Mouse (Mus musculus) heart, embryonic 13.5 days (tissue): ENCODE results near the gene Ccar1. TPM values are rescaled to one million over a fixed set of nuclear protein-coding genes. Genes with fewer than 3 reads are reported as not detected.
"Not testable (repeated sequence)": the region's sequence is repeated elsewhere in the genome, so short reads cannot be mapped to it uniquely, and the experiment has no call there.

ENCODE experiments used
- ATAC-seq: fragments of 200-750 bp; cut with Nextera tagmentation; 2 replicates; pipeline ENCODE4 v1.8.0; 2017; ENCODE audit warnings: moderate TSS enrichment; ENCODE audit not compliant: insufficient number of reproducible peaks, low FRiP score, low TSS enrichment; ENCODE audit errors: extremely low read depth
- H3K27ac ChIP-seq: fragments of 300-500 bp; sonication (generic); replicated peaks from 2 replicates; pipeline ENCODE4 v1.5.1; 2015; ENCODE audit warnings: moderate library complexity, mild to moderate bottlenecking, inconsistent platforms
- H3K27me3 ChIP-seq: fragments of 300-500 bp; sonication (generic); replicated peaks from 2 replicates; pipeline ENCODE4 v1.6.1; 2015; ENCODE audit warnings: mild to moderate bottlenecking, inconsistent platforms
- H3K36me3 ChIP-seq: fragments of 300-500 bp; sonication (generic); 2 replicates; pipeline ENCODE4 v1.6.1; 2015; ENCODE audit warnings: mild to moderate bottlenecking, inconsistent platforms
- H3K4me1 ChIP-seq: fragments of 300-500 bp; sonication (generic); 2 replicates; pipeline ENCODE4 v1.6.1; 2015; ENCODE audit warnings: inconsistent platforms
- H3K4me2 ChIP-seq: fragments of 300-500 bp; sonication (generic); 2 replicates; pipeline ENCODE4 v1.6.1; 2015; ENCODE audit warnings: inconsistent platforms, mild to moderate bottlenecking, moderate library complexity
- H3K4me3 ChIP-seq: fragments of 300-500 bp; sonication (generic); 2 replicates; pipeline ENCODE4 v1.5.1; 2015; ENCODE audit warnings: moderate library complexity, mild to moderate bottlenecking, inconsistent platforms
- H3K9ac ChIP-seq: fragments of 300-500 bp; sonication (generic); 2 replicates; pipeline ENCODE4 v1.6.1; 2015; ENCODE audit warnings: inconsistent platforms, mild to moderate bottlenecking, moderate library complexity
- H3K9me3 ChIP-seq: fragments of 300-500 bp; sonication (generic); 2 replicates; pipeline ENCODE4 v1.6.1; 2016; ENCODE audit warnings: inconsistent platforms
- WGBS: fragments of 180-500 bp; shearing (Covaris S2); methylation state at CpG from one replicate; pipeline ENCODE4 v1.1.7; 2015; ENCODE audit warnings: mixed read lengths; 5-methylcytosine and 5-hydroxymethylcytosine counted together
- polyA plus RNA-seq: library from polyadenylated mRNA; unstranded; fragments of >200 nt; fragmentation: Nextera tagmentation; extraction: Ambion mirVana; gene quantifications from 2 replicates; pipeline ENCODE4 v1.2.1, GENCODE M21; 2015

The Ccar1 gene
- polyA plus RNA-seq, 1 experiment from 2014 or later, result 75.3 TPM

DNA sequence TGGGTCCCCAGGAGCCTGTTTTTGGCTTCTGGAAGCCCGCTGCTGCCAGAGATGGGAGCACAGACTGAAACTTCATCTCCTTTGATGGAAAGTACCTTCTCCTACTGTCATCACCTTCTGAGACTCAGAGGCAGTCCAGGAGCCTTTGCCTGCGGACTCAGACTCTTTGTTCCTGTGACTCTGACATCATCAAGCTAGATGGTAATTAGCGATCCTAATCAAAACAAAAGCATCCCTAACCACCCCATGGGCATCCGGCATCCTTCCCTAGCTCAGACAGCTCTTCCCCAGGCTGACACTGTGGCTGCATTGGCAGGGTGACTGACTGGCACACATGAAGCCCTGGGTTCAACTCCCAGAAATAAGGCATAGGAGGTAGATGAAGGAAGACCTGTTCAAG is 69.4 kb downstream of the Ccar1 start:
- Histone ChIP-seq H3K27me3 (peaks cover 45% of the 10 kb centered on the region), H3K36me3 (no peaks in the 10 kb centered on the region), H3K4me2 (no peak overlapping the region), H3K27ac (no peak overlapping the region), H3K4me3 (no peak overlapping the region), H3K9me3 (no peaks in the 10 kb centered on the region; the same call in 1 of the 2 replicates), H3K9ac (no peak overlapping the region), H3K4me1 (peaks cover 12% of the 10 kb centered on the region)
- no peak for ATAC-seq
- 18% methylated on average over 4 of the region's 4 CpGs for WGBS

GRCm38 (mm10) chr10:62720574-62720973 is 71.5 kb downstream of the Ccar1 start:
- H3K27me3 ChIP-seq, result peaks cover 35% of the 10 kb centered on the region
- H3K36me3 ChIP-seq, H3K4me3 ChIP-seq, H3K4me1 ChIP-seq, ATAC-seq, H3K9me3 ChIP-seq, H3K9ac ChIP-seq, H3K4me2 ChIP-seq, H3K27ac ChIP-seq: not testable (repeated sequence)
- 80% methylated on average over 8 of the region's 8 CpGs for WGBS

GRCm38 (mm10) chr10:62713457-62713856 is 78.6 kb downstream of the Ccar1 start:
- Histone ChIP-seq H3K4me3 (no peak overlapping the region), H3K9me3 (no peaks in the 10 kb centered on the region; the same call in 1 of the 2 replicates), H3K27me3 (no peaks in the 10 kb centered on the region), H3K27ac (no peak overlapping the region), H3K9ac (no peak overlapping the region), H3K4me2 (no peak overlapping the region), H3K36me3 (no peaks in the 10 kb centered on the region), H3K4me1 (no peaks in the 10 kb centered on the region)
- 71% methylated on average over 10 of the region's 10 CpGs for WGBS
- ATAC-seq, result no peak

DNA sequence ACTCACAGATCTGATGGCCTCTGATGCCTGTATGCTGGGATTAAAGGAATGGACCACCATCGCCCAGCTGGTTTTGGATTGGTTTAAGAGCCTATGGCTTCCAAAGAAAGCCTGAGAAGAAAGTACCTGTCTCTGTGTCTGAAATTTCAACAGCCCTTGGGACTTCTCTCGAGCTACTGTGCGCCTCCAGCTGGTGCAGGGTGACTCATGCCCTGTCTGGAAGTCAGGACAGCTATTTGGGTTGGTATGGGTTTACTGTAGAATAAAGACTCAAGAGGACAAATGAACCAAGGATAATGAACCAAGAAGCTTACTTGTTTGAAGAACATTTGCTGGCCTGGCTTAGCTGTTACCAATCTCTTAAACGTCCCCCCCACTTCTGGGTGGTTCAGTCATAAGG is 88.5 kb downstream of the Ccar1 start:
- no peak overlapping the region for H3K9ac ChIP-seq
- no peak overlapping the region for H3K4me2 ChIP-seq
- no peaks in the 10 kb centered on the region for H3K9me3 ChIP-seq
- 67% methylated on average over 4 of the region's 4 CpGs for WGBS
- no peak overlapping the region for H3K4me3 ChIP-seq
- H3K27me3 ChIP-seq, result no peaks in the 10 kb centered on the region
- no peak for ATAC-seq
- no peak overlapping the region for H3K27ac ChIP-seq
- no peaks in the 10 kb centered on the region for H3K36me3 ChIP-seq
- no peaks in the 10 kb centered on the region for H3K4me1 ChIP-seq

GRCm38 (mm10) chr10:62702436-62702835 is 89.7 kb downstream of the Ccar1 start:
- Histone ChIP-seq H3K4me3 (no peak overlapping the region), H3K4me1 (no peaks in the 10 kb centered on the region), H3K27me3 (no peaks in the 10 kb centered on the region), H3K36me3 (no peaks in the 10 kb centered on the region), H3K9ac (no peak overlapping the region), H3K9me3 (no peaks in the 10 kb centered on the region), H3K4me2 (no peak overlapping the region), H3K27ac (no peak overlapping the region)
- 64% methylated on average over 4 of the region's 4 CpGs for WGBS
- no peak for ATAC-seq

Other genes with a start within 250 kb of the Ccar1 start
- 26.0 and 27.3 TPM in 2 replicates for gene Kif1bp, start 213.8 kb downstream of the Ccar1 start, polyA plus RNA-seq
- 11.3 and 12.2 TPM in 2 replicates for gene Ddx21, start 190.0 kb downstream of the Ccar1 start, polyA plus RNA-seq
- gene Ddx50, start 141.1 kb downstream of the Ccar1 start, polyA plus RNA-seq, result 91.8 and 93.5 TPM in 2 replicates
- gene Stox1, start 66.2 kb downstream of the Ccar1 start, polyA plus RNA-seq, result 0.92 and 1.1 TPM in 2 replicates
- gene Tet1, start 116.7 kb upstream of the Ccar1 start, polyA plus RNA-seq, result 21.8 and 24.0 TPM in 2 replicates
- 11.5 and 11.7 TPM in 2 replicates for gene Slc25a16, start 128.3 kb upstream of the Ccar1 start, polyA plus RNA-seq
- gene Dna2, start 154.7 kb upstream of the Ccar1 start, polyA plus RNA-seq, result 15.4 and 16.2 TPM in 2 replicates
- 11.1 and 14.5 TPM in 2 replicates for gene Rufy2, start 187.9 kb upstream of the Ccar1 start, polyA plus RNA-seq
- 60.1 and 69.6 TPM in 2 replicates for gene Hnrnph3, start 231.9 kb upstream of the Ccar1 start, polyA plus RNA-seq
- 0.55 and 0.60 TPM in 2 replicates for gene Pbld2, start 232.0 kb upstream of the Ccar1 start, polyA plus RNA-seq